Mouse (Mus musculus): Measurements from ENCODE around the gene Sgsm3. TPM values are rescaled to one million over a fixed set of nuclear protein-coding genes. Genes with fewer than 3 reads are reported as not detected.

The Sgsm3 gene
- total RNA-seq, 2 experiments from 2014 or later, result 22.1 to 26.5 TPM

DNA sequence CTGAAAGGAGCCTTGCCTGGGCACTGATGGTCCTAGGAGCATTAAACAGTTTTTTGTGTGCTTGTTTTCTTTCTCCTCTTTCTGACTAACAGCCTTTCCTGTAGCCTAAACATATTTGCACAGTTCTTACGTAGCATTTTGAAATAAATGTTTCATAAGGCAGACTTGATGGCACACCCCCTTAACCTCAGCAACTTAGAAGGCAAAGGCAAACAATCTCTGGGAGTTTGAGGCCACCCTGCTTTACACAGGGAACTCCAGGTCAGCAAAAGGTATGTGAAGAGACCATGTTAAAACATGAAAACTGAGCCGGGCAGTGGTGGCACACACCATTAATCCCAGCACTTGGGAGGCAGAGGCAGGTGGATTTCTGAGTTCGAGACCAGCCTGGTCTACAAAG is 1.9 kb upstream of the Sgsm3 start:
- no peak for DNase-seq (ENCODE audit: low spot score in 2 of 2)

DNA sequence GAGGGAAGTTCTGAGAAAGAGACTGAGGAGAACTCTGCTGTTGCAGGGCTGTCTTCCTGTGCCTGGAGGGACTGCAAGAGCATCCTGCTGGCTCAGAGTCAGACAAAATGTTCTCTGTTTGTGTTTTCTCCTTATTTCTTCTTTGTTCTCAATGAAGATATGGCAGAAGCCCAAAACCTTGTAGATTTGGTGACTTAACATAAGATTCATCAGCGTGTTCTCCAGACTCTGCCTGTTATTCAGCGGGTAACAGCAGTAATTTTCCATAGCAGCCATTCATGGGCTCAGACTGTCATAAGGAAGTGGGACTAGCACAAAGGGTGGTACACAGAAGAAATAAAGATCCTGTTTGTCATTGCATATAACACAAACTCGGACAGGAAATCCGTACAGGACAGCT is 2.0 kb downstream of the Sgsm3 start:
- no peak for DNase-seq (ENCODE audit: low spot score in 2 of 2)

DNA sequence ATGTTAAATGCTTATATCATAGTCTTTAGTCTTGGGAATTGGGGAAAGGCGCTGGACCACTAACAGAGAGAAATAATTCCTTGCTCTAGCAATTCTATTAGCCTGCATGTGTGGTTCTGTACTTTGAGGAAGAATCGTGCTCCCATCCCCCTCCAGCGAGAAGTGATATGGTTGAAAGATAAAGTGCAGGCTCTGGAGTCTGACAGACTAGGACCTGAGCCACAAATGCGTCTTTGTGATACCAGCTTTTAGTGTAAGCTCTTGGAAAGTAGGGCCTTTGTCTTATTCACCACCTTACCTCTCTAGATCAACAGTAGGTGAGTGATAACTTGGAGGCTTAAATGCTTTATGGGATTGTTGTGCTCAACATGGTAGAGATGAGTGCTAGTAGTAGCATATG is 3.6 kb downstream of the Sgsm3 start:
- no peak for DNase-seq (ENCODE audit: low spot score in 2 of 2)

DNA sequence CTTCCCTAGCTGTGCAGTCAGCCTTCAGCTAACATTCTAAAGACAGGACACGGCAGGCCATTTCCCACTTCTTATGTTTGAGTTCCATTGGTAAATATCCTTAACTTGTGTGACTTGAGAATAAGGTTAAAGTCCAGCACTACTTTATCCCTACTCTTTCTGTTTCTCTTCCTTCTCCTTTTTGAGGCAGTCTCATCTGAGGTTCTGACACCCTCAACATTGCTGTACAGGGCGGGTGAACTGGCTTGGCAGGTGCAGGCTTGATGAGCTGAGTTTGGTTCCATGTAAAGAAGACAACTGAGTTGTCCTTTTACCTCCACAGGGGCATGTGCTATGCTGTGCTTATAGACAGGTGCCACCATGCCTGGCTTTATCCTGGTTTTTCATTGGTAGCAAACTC is 5.7 kb downstream of the Sgsm3 start:
- no peak for DNase-seq (ENCODE audit: low spot score in 2 of 2)

DNA sequence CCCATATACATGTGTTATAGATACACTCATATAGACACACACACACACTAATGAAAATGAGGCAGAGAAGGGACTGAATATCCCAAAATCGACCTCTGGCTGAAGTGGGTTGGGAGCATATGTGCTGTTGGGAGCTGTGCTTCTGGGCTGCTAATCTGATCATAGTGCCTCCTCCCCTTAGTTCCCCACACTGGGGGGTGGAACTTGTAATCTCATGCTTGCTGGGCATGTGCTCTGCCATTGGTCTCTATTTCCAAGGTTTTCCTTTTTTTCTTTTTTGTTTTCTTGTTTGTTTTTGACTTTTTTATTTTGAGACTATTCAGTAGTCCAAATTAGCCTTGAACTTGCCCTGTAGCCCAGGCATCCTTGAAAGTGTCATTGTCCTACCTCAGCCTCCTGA is 10.8 kb downstream of the Sgsm3 start:
- DNase-seq (ENCODE audit: low spot score in 2 of 2), result no peak

DNA sequence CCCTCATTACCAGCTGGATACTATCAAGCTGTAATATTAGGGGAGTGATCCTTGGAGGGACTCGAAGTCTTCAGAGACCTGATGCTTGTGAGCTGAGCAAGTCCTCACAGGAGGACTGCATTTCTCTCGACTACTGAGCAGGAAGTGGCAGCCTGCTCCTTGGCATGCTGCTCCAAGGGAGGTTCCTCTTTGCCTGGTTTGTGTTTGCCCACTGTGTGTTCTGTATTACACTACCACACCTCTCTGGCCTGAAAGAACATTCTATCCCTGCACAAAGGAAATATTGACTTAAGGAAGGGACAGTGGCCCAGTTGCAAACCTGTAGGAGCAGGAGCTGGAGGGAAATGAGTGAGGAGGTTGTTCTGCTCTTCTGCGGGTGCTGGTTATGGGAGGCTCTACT is 12.1 kb downstream of the Sgsm3 start:
- DNase-seq (ENCODE audit: low spot score in 2 of 2), result no peak

DNA sequence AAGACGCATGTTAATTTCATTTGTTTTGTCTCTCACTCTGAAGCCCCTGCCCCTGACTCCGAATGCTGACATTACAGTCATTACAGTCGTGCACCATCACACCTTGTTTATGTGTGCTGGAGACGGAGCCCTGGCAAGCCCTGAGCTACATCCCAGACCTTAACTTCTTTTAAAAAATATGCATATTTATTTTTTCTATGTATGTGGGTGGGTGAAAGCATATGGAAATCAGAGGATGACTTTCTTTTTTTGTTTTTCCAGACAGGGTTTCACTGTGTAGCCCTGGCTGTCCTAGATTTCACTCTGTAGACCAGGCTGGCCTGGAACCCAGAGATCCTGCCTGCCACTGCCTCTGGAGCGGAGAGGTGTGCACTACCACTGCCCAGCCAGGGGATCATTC is 17.4 kb downstream of the Sgsm3 start:
- no peak for DNase-seq (ENCODE audit: low spot score in 2 of 2)

DNA sequence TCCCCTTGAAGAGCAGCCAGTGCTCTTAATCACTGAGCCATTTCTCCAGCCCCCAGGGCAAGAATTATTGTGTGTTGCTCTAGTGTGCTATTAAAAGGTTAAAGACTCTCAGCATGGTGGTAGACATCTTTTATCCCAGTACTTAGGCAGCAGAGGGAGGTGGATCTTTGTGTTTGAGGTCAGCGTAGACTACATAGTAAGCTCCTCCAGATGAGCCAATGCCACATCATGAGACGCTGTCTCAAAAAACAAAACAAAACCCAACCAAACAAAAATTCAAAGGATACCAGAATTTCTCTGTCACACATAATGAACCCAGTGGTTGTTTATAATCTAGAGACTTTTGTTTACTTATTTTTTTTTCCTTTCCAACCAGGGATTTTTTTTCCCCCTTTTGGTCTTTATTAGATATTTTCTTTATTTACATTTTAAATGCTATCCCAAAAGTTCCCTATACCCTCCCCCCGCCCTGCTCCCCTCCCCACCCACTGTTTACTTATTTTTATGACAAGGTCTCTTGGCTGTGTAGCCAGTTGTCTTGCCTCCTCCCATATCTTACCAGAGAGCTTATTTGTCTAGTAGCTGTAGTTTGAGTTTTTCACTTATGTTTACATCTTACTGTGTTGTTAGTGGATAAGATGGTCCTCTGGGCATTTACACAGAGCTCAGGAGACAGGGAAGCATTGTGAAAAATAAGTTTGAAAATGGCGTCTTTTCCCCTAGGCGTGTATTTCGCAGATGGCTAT is 18.7 kb downstream of the Sgsm3 start:
- DNase-seq (ENCODE audit: low spot score in 2 of 2), result no peak

DNA sequence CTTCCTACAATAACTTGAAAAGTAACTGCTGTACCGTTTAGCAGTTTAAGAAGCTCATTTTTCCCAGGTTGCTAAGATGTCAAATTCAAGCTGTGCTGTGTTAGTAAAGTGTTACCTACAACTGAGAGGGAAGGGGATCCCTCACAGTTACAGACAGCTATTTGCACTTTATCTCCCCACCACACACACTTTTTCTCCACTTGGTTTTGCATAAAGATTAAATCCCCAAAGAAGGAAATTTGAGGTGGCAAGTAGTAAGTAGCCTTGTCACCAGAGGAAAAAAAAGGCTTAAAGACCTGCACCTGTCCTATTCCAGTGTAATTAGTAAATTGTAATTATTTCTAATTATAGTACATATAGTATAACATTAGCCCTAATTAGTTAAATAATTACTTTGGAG is 19.5 kb downstream of the Sgsm3 start:
- DNase-seq (ENCODE audit: low spot score in 2 of 2), result no peak

DNA sequence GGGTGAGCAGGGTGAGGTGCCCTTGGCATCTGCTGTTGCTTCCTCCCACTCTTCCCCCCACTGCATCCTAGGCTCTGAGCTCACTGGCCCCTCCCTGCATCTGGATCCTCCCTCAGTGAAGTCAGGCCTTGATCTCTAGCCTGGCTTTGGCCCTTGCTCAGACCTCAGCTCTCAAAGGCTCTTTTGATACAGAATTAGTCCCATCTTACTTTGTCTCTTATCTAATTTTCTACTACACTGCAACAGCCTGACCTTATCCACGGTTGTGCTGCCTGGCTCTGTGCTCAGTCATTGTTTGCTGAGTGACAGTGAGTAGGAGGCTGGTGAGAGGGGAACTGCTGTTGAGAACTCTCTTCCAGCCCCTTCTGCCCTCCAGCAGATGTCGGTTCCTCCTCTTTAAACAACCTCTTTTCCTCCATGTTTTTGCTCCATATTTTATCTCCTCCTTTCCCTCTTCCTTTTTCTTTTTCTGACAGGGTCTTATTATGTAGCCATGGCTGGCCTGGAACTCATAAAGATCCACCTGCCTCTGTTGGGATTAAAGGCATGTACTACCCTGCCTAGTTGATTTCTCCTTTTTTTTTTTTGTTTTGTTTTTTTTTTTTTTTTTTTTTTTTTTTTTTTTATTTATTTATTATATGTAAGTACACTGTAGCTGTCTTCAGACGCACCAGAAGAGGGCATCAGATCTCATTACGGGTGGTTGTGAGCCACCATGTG is 23.0 kb downstream of the Sgsm3 start:
- DNase-seq (ENCODE audit: low spot score in 2 of 2), result no peak

DNA sequence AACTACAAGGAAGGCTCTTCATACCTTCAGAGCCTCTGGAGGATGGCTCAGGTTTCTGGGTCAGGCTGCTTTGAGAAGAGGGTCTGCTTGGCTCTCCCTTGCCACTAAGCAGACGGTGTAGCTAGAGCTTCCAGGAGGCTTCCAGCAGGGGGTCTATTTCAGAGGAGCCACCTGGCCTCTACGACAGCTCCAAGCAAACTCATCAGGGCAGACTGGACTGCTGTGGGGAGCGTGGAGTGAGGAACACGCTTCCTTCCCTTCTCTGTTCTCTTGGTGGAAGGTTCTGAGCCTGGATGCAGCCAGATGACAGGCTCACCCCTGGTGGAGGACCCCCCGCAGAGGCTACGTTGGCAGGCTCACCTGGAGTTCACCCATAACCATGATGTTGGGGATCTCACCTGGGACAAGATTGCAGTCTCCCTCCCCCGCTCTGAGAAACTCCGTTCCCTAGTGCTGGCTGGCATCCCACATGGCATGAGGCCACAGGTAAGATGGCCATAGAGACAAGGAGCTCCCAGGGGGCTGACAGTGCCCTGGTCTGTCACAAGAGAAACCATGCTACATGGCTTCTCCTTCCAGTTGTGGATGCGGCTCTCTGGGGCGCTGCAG is 28.7 kb downstream of the Sgsm3 start:
- DNase-seq (ENCODE audit: low spot score in 2 of 2), result no peak

DNA sequence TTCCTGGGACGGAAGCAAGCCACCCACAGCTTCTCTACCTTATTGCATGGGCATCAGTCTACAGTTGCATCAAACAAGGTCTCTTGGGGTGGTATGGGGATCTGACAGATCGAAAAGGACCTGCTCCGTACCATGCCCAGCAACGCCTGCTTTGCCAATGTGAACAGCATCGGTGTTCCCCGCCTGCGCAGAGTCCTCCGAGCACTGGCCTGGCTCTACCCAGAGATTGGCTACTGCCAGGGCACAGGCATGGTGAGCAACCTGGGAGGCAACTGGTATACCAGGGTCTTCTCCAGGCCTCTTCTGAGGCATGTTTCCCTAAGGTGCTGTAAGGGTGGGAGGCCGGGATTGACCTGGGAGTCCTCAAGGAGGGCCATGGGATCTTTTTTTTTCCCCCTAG is 29.8 kb downstream of the Sgsm3 start:
- DNase-seq (ENCODE audit: low spot score in 2 of 2), result no peak

DNA sequence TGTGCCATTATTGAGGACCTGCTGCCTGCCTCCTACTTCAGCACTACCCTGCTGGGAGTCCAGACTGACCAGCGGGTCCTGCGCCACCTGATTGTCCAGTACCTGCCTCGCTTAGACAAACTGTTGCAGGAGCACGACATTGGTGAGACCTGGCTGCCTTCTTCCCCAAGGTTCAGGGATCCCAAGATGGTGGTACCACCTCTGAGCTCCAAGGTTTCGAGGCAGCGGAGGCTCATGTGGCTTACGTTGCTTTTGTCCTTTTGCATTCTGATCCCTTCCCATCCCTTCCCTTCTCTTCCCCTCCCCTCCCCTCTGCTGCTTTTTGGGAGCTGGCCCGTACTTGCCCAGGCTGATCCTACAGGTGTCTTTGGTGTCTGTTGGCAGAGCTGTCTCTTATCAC is 30.3 kb downstream of the Sgsm3 start:
- DNase-seq (ENCODE audit: low spot score in 2 of 2), result no peak

DNA sequence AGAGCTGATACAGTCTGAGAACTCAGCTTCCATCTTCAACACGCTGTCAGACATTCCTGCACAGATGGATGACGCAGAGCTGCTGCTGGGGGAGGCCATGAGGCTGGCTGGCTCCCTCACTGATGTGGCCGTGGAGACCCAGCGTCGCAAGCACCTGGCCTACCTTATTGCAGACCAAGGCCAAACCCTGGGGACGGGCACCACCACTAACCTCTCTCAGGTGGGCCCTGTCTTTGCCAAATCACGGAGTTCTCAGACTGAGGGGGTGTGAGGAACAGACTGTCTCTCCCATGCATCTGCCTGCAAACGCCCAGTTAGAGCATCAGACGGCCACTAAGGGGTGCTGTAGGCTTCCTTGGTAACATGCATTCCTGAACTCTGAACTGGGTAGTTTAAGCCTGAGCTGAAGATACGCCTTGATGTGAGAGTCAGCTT is 31.1 kb downstream of the Sgsm3 start:
- no peak for DNase-seq (ENCODE audit: low spot score in 2 of 2)

DNA sequence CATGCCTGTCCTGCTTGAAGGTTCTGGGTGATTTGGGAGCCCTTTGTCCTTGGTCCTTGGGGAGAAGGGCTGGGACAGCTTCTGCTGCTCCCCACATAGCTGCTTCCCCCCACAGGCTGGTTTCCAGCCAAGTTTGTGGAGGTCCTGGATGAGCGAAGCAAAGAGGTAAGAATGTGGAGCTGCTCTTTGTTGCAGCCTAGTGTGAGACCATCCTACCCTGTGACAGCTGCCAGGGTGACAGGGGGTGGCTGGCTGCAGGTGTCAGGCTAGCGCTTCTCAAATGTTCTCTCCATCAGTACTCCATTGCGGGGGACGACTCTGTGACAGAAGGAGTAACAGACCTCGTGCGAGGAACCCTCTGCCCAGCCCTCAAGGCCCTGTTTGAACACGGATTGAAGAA is 32.5 kb downstream of the Sgsm3 start:
- no peak for DNase-seq (ENCODE audit: low spot score in 2 of 2)

DNA sequence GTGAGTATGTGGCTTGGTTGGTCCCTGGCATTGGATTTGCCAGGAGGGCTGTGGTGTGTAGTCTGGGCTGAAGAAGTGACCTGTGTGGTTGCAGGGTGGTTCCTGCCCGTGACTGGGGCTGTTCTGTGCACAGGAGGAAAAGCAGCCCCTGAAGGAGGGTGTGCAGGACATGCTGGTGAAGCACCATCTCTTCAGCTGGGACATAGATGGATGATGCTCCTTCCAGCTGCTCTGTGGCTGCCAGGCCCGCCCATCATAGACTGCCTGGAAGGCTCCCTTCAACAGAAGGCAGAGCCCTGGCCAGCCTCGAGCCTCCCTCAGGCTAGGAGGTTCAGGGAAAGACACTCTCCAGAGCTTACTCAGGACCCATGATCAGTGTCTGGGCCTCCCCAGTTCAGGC is 34.0 kb downstream of the Sgsm3 start:
- DNase-seq (ENCODE audit: low spot score in 2 of 2), result no peak

DNA sequence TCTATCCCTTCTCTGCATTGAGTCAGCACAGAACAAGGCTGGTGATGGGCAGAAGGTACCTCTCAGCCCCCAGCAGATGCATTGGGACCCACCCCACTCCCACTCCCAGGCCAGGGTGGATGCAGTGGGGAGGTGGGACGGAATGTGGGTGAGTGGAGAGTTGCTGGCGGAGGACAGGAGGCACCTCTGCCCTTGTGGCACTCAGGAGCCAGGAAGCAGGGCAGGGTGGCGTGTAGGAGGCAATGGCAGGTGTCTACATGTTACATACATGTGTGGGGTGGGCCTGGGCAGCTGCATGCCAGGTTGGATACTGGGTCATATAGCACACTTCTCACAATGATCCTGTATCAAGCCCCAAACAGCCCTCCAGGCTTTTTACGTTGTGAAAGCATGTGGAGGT is 34.8 kb downstream of the Sgsm3 start:
- no peak for DNase-seq (ENCODE audit: low spot score in 2 of 2)

DNA sequence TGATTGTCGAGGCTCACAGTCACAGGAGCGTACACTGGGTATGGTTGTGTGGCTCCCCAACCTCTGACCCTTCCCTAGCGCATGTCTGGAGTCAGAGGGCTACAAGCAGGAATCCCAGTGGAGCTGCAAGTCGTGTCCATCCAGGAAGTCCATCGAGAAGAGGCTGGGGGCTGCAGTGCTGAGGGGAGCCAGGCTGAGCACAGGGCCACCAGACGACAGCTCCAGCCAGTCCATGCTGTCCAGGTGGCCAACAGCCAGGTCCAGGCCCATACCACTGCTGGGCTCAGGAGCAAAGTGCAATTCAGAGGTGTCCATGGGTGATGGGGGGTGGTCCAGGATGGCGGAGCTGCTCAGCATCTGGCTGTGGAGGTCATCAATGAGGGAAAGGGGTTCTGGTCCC is 35.6 kb downstream of the Sgsm3 start:
- DNase-seq (ENCODE audit: low spot score in 2 of 2), result no peak

DNA sequence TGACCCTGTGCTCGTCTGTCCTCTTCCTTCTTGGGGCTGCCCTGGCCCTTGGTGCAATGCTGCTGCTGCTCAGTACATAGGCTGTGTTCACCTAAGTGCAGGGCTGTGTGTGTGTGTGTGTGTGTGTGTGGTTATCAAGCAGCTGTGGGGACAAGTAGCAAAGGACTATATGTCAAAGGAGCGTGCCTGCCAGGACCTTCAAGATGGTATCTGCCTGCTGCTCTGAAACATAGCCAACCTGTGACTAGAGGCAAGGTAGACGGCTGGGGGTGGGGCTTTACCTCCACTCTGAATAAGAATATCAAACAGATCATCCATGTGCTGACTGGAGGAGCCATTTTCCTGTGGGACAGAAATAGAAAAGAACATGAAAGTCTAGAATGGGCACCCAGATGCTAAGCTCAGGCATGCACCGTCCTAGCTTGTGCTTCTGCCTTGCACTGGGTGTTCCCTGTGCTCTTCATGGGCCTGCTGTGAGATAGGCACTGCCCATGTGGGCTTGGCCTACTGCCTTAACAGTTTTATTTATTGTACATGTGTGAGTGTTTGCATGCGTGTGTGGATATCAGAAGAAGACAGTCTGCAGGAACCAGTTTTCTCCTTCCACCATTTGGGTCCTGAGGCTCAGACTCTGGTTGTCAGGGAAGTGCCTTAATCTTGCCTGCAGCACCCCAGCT is 37.6 kb downstream of the Sgsm3 start:
- no peak for DNase-seq (ENCODE audit: low spot score in 2 of 2)

DNA sequence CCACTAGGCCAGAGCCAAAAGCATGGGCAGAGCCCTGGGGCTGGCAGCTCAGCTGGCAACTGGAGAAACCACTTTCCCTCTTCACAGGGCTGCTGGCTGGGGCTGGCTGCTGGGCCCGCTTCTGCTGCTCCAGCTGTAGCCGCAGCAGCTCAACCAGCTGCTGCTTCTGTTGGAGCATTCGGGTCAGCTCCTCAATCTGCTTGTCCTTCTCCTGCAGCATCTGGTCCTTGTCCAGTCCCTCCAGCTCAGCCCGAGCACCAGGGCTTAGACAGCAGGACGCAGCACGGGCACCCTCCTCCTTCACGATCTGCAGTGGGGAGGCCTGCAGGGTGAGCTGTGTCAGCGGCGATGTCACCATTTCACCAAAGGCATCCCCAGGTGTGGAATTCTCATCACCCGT is 38.9 kb downstream of the Sgsm3 start:
- no peak for DNase-seq (ENCODE audit: low spot score in 2 of 2)

DNA sequence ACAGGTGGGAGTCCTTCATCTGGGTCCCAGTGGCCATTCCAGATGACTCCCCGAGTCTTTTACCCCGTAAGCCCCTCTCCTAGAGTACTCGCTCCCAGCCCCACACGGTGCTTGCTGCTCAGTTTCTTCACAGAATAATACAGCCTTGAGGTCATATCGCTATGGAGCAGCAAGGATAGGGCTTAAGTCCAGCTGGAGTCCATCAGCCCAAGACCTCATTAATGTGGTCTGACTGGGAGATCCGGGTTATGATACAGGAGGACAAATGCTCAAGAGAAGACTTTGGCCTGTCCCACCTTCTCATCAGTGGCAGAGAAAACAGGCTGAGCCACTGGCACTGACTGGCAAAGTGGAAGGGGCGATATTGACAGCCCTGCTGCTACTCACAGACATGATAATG is 39.7 kb downstream of the Sgsm3 start:
- no peak for DNase-seq (ENCODE audit: low spot score in 2 of 2)

DNA sequence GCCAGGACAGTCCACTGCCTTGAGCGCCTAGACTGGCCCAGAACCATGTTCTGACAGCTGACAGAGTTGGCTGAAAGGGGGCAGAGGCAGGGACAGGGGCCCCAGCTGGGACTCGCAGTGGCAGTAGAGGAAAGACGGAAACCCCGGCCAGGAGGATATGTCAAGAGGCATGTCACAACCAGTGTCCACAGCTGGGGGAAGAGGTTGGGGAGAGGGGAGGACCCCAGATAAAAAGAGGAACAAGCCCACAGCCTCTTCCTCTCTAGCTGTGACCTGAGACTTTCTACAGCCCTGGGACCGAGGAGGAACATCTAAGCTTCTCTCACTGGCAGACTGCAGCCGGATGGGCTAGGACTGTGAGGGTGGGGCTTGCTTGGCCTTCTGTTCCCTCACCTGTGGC is 43.8 kb downstream of the Sgsm3 start:
- no peak for DNase-seq (ENCODE audit: low spot score in 2 of 2)
